Mouse (Mus musculus): ENCODE measurements around the gene Ncam1. TPM values are rescaled to one million over a fixed set of nuclear protein-coding genes. Genes with fewer than 3 reads are reported as not detected.

Ncam1 gene
- polyA plus RNA-seq, 1 experiment from 2014 or later: 71.0 TPM

DNA sequence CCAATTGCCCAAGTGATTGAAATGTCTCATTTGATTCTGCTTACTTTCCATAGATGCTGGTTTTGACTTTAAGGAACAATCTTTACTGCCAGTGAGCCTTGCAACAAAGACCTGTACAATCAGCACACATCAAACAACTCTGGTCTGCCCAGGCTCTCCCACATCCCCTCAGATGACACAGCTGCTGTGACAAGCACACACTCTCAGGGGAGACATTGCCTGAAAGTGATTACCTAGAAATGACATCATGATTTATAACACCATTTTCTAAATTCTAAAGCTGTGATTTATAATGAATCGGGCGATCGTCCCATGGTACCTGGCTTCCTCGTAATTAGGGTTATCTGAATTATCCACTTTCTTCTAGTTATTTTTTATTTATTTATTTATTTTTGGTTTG lies 42.0 kb downstream of the Ncam1 start:
- no peak for DNase-seq (ENCODE audit: low read depth, low spot score)
- ChIA-PET POLR2A (interaction anchor here (0.5 to 0.6 kb wide), 2 partner anchors 92 to 236 kb away, joined by 3 to 4 read pairs; no protein-coding TSS in a partner anchor), CTCF (interaction anchor here (1.0 kb wide), 1 partner anchor 93 kb away, joined by 3 read pairs; no protein-coding TSS in a partner anchor)
- TF ChIP-seq CTCF (IDR thresholded peaks at IDR 0.05): no peak
- in situ Hi-C loops (cut with MboI; ENCODE audit: low pct_unique_long_range_greater_than_20kb): no loop called here
- no peak for ATAC-seq
- no peaks in the 10 kb centered on the region for H3K27me3 ChIP-seq

DNA sequence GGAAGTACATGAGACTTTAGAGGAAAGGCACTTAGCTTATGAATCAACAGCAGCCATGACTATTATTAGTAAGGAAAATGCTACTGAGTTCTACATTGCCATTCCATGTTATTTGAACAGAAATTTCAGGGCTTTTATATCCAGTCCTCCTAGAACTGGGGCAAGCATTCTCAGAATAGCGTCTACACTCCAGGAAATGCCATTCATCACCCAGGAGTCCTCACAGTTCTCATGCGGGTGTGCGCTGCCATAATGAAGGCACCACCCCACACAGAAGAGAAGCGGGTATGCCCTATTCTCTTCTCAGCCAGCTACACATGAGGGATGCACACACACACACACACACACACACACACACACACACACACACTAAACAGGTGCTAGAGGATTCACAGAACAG lies 43.5 kb downstream of the Ncam1 start:
- POLR2A ChIA-PET: no interaction called here
- TF ChIP-seq CTCF (IDR thresholded peaks at IDR 0.05): no peak
- no peak for DNase-seq (ENCODE audit: low read depth, low spot score)
- in situ Hi-C loops (cut with MboI; ENCODE audit: low pct_unique_long_range_greater_than_20kb): no loop called here
- CTCF ChIA-PET: interaction anchor here (1.4 kb wide), 1 partner anchor 36 kb away, joined by 3 read pairs; no protein-coding TSS in a partner anchor
- H3K27me3 ChIP-seq: no peaks in the 10 kb centered on the region
- ATAC-seq: no peak

DNA sequence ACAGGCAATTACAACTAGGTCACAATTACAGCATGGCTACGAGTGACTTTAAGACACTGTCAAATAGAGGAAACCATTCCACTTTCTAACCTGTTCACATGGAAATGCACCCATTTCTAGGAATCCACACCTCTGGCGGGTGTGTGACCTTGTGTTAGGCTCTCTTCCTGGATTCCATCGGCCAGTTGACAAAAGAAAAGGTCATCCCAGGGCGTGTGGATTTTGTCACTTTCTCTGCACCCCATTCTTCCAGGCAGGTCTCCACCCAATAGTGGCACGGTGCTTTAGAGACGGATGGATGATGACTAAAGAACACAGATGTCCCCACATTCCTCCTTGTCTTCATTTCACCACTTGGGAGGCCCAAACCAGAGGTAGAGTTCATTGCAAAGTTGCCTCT lies 47.3 kb downstream of the Ncam1 start:
- TF ChIP-seq CTCF (IDR thresholded peaks at IDR 0.05): no peak
- POLR2A ChIA-PET: no interaction called here
- H3K27me3 ChIP-seq: no peaks in the 10 kb centered on the region
- DNase-seq (ENCODE audit: low read depth, low spot score) (no peak), ATAC-seq (no peak)
- in situ Hi-C loops (cut with MboI; ENCODE audit: low pct_unique_long_range_greater_than_20kb): no loop called here
- CTCF ChIA-PET: no interaction called here

DNA sequence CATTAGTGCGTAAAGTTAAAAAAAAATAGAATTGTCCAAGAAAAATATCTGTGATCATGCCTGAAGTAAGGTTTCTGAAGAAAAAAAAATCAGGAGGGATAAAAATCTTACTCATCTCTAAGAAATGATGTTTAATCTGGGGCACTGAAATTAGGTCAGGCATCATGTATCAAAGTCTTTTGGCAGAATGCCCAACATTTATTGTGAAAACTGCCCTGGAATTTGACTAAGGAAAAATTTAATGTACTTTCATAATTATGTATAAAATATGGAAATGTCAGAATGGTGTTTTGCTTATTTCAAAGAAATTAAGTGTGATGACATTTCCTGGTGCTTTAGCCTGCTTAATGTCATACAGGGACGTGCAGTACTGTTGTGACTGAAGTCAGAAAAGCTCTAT lies 52.5 kb downstream of the Ncam1 start:
- no peaks in the 10 kb centered on the region for H3K27me3 ChIP-seq
- in situ Hi-C loops (cut with MboI; ENCODE audit: low pct_unique_long_range_greater_than_20kb): no loop called here
- no peak for ATAC-seq
- no peak for DNase-seq (ENCODE audit: low read depth, low spot score)
- POLR2A ChIA-PET: no interaction called here
- no peak for TF ChIP-seq CTCF (IDR thresholded peaks at IDR 0.05)
- CTCF ChIA-PET: no interaction called here

DNA sequence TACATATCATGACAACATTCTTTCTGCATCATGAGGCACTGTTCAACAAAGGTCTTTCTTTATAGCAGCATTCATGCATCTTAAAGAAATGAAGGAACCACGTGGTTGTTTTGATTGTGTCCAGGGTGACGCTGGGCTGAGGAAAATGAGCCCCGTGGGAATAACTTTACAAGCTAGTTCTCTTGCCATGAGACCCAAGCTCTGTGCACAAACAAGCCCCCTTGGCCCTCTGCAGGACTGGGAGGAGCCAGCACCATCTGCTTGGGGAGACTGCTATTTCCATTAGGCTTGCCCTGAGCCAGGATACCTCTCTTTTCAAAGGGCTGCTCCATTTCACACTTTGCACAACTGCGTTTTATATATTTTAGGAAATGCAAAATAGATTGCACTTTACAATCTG lies 53.0 kb downstream of the Ncam1 start:
- ATAC-seq (no peak), DNase-seq (ENCODE audit: low read depth, low spot score) (no peak)
- in situ Hi-C loops (cut with MboI; ENCODE audit: low pct_unique_long_range_greater_than_20kb): no loop called here
- no peaks in the 10 kb centered on the region for H3K27me3 ChIP-seq
- CTCF ChIA-PET: no interaction called here
- no peak for TF ChIP-seq CTCF (IDR thresholded peaks at IDR 0.05)
- POLR2A ChIA-PET: no interaction called here

DNA sequence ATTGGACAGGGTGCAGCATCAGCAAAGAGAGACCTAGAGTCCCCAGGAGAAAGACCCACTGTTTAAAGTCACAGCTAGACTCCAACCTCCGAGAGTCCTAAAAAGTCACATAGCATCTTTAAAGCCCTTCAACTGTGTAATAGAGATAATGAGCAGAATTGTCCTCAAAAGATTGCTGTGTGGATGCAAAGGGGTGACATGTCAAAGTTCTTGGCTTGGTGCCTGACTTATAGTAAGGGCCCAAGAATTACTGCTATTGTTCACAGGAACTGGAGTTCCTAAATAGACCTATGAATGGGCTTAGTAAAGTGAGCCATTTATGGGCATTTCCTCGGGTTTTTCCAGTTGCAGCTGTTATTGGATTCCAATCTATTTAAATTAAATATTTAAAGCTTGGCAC lies 54.4 kb downstream of the Ncam1 start:
- ATAC-seq (no peak), DNase-seq (ENCODE audit: low read depth, low spot score) (no peak)
- ChIA-PET CTCF (no interaction called here), POLR2A (no interaction called here)
- in situ Hi-C loops (cut with MboI; ENCODE audit: low pct_unique_long_range_greater_than_20kb): no loop called here
- no peaks in the 10 kb centered on the region for H3K27me3 ChIP-seq
- no peak for TF ChIP-seq CTCF (IDR thresholded peaks at IDR 0.05)

DNA sequence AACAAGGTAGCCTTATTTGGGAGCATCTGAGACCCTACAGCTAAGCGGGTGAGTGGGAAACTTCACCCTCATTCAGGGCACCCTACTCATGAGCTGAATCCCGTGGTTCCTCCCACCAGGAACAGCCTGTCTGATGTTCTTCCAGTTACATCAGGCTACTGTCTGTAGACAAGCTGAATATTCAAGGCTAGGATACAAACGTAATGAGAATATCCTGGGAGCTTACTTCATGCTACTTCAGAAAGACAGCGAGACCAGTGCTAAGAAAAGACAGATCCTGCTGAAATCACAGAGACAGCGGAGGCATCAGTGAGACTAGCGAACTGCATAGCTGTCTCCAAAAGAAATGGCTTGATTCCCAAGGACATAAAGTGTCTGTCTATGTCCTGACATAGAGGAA lies 58.8 kb downstream of the Ncam1 start:
- POLR2A ChIA-PET: interaction anchor here (0.6 kb wide), 1 partner anchor 55 kb away, joined by 4 read pairs; no protein-coding TSS in a partner anchor
- H3K27me3 ChIP-seq: no peaks in the 10 kb centered on the region
- in situ Hi-C loops (cut with MboI; ENCODE audit: low pct_unique_long_range_greater_than_20kb): no loop called here
- ATAC-seq (no peak), DNase-seq (ENCODE audit: low read depth, low spot score) (no peak)
- no peak for TF ChIP-seq CTCF (IDR thresholded peaks at IDR 0.05)
- CTCF ChIA-PET: no interaction called here

DNA sequence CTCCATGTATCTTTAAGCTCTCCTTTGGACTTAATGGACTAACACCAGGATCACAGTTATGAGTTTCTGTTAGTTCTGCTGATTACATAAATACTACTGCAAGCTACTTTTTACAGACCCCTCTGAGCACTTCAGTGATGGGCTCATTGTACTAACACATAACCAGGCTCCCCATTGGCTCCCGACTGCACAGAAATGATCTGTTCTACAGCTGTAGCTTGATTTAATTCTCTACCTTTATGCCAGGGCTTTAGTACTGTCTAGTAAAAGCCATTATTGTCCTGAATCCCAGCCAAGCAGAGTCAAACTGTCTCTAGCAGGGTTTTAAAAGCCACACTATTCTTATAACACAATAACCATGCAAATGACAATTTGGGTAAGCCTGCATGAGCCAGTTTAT lies 60.2 kb downstream of the Ncam1 start:
- DNase-seq (ENCODE audit: low read depth, low spot score): no peak
- in situ Hi-C loops (cut with MboI; ENCODE audit: low pct_unique_long_range_greater_than_20kb): no loop called here
- no peak for ATAC-seq
- ChIA-PET POLR2A (no interaction called here), CTCF (no interaction called here)
- H3K27me3 ChIP-seq: no peaks in the 10 kb centered on the region
- no peak for TF ChIP-seq CTCF (IDR thresholded peaks at IDR 0.05)

DNA sequence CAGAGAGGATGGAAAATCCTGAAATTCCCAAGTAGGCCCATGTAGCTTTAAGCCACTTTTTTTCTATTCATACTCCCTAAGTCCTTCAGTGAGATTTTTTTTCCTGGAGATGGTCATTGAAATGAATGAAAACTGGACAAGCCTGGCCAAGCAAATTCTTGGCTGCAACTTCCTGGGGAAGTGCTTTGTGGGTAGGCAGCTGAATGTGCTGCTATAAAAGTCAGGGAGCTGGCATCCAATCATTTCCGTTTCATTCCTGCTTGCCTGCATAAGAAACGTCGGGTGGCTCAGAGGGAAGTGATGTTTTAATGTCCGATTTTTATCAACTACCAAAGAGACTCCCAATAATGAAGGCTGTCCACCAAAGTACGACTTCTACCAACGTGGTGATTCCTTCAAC lies 61.6 kb downstream of the Ncam1 start:
- ATAC-seq: no peak

DNA sequence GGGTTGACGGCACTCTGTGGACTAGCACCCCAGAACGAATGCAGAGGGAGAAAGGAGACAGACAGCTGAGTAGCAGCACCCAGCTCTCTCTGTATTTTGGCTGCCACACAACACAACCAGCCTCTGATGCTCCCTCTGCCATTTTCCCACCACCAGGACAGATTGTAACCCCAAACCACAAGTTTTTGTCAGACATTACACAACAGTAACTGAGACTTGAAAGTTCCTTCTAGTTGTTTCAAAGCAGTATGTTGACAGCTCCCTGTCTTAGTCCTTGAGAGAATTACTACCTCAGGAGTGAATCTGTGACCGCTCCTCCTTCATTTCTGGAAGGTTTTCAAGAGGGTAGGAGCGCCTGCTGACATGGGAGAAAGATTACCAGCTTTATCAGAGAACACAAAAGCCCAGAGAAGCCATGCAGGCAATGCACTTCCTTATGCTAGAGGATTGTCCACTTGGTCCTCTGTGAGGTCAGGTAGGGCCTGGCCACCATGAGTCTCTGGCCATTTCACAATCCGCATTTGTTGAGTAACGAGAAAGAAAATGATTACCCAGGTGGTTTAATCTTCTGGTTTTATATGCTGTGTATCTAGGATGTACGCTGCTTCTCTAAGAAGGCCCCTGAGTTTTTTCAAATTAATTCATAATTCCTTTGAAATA lies 64.2 kb downstream of the Ncam1 start:
- in situ Hi-C loops (cut with MboI; ENCODE audit: low pct_unique_long_range_greater_than_20kb): no loop called here
- DNase-seq (ENCODE audit: low read depth, low spot score) (no peak), ATAC-seq (no peak)
- POLR2A ChIA-PET: no interaction called here
- TF ChIP-seq CTCF (IDR thresholded peaks at IDR 0.05): no peak
- no peaks in the 10 kb centered on the region for H3K27me3 ChIP-seq
- CTCF ChIA-PET: no interaction called here

More for the DNA sequence above, 61.6 kb downstream of the Ncam1 start:
- in situ Hi-C loops (cut with MboI; ENCODE audit: low pct_unique_long_range_greater_than_20kb): no loop called here
- H3K27me3 ChIP-seq: no peaks in the 10 kb centered on the region
- no peak for DNase-seq (ENCODE audit: low read depth, low spot score)
- TF ChIP-seq CTCF (IDR thresholded peaks at IDR 0.05): no peak
- ChIA-PET POLR2A (no interaction called here), CTCF (interaction anchor here (0.8 to 1.3 kb wide), 2 partner anchors 8 to 21 kb away, joined by 3 read pairs; no protein-coding TSS in a partner anchor)

DNA sequence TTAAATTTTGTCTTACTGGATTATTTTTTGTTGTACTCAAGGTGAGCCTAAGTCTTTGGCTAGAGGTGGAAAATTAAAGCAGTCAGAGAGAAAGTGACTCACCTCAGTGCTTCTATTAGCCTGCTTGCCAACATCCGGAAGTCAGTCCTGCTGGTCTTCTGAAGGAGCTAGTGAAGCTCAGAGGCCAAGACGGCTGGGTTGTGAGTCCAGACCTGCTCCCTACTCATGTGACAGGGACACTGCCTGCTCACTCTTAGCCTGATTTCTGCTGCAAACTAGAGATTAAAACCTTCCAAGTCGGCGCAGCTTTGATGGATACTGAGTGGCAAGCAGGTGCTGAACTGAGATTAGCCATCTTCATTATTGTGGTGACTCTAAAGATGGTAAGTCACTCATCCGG lies 65.0 kb downstream of the Ncam1 start:
- TF ChIP-seq CTCF (IDR thresholded peaks at IDR 0.05): no peak
- ATAC-seq (no peak), DNase-seq (ENCODE audit: low read depth, low spot score) (no peak)
- CTCF ChIA-PET: no interaction called here
- H3K27me3 ChIP-seq: no peaks in the 10 kb centered on the region
- in situ Hi-C loops (cut with MboI; ENCODE audit: low pct_unique_long_range_greater_than_20kb): no loop called here
- POLR2A ChIA-PET: interaction anchor here (0.7 kb wide), 1 partner anchor 10 kb away, joined by 3 read pairs; no protein-coding TSS in a partner anchor

DNA sequence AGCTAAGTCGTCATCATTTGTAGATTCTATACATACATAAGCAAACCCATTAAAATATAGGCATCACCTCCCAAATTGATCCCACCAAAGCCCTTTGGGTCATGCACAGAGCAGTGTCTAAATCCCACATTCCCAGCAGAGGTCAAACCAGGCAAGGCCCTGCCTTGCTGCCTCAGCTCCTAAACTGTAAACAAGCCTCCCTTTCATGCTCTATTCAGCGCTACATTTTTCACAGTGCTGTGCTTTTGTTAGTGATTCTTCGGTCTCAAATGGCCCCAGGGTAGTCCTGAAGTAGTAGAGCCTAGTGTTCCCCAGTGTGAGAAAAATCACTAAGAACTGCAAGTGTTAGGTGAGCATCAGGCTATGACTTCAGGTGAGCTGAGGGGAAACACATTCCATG lies 69.2 kb downstream of the Ncam1 start:
- in situ Hi-C loops (cut with MboI; ENCODE audit: low pct_unique_long_range_greater_than_20kb): no loop called here
- ATAC-seq (no peak), DNase-seq (ENCODE audit: low read depth, low spot score) (no peak)
- TF ChIP-seq CTCF (IDR thresholded peaks at IDR 0.05): no peak
- ChIA-PET POLR2A (interaction anchor here (0.8 kb wide), 1 partner anchor 199 kb away, joined by 3 read pairs; no protein-coding TSS in a partner anchor), CTCF (interaction anchor here (1.0 kb wide), 1 partner anchor 19 kb away, joined by 3 read pairs; no protein-coding TSS in a partner anchor)
- H3K27me3 ChIP-seq: no peaks in the 10 kb centered on the region
